Mouse (Mus musculus) liver, postnatal 0 days (tissue): ENCODE data around the gene Doxl2. TPM values are rescaled to one million over a fixed set of nuclear protein-coding genes. Genes with fewer than 3 reads are reported as not detected.

ENCODE experiments used
- ATAC-seq: fragments of 200-750 bp; cut with Nextera tagmentation; 2 replicates; pipeline ENCODE4 v1.8.0; 2017; ENCODE audit warnings: mild to moderate bottlenecking, moderate library complexity
- DNase-seq: peaks from one replicate; pipeline ENCODE4 v3.0.0-alpha.2; 2016
- H3K27ac ChIP-seq: fragments of 300-500 bp; sonication (generic); 2 replicates; pipeline ENCODE4 v1.5.1; 2014; ENCODE audit warnings: antibody characterized with exemption, moderate library complexity, mild to moderate bottlenecking, low read depth
- H3K27me3 ChIP-seq: fragments of 300-500 bp; sonication (generic); 2 replicates; pipeline ENCODE4 v1.6.1; 2014; ENCODE audit warnings: low read length, control low read depth, mixed read lengths; ENCODE audit not compliant: insufficient read depth
- H3K36me3 ChIP-seq: fragments of 300-500 bp; sonication (generic); replicated peaks from 2 replicates; pipeline ENCODE4 v1.6.1; 2014; ENCODE audit warnings: mild to moderate bottlenecking, control low read depth, low read length, moderate library complexity, mixed read lengths; ENCODE audit not compliant: insufficient read depth
- H3K4me1 ChIP-seq: fragments of 300-500 bp; sonication (generic); 2 replicates; pipeline ENCODE4 v1.6.1; 2014; ENCODE audit warnings: antibody characterized with exemption, mild to moderate bottlenecking, control low read depth; ENCODE audit not compliant: insufficient read depth
- H3K4me2 ChIP-seq: fragments of 300-500 bp; sonication (generic); 2 replicates; pipeline ENCODE4 v1.6.1; 2014; ENCODE audit warnings: low read depth, mild to moderate bottlenecking, low read length, moderate library complexity, mixed read lengths
- H3K4me3 ChIP-seq: fragments of 300-500 bp; sonication (generic); 2 replicates; pipeline ENCODE4 v1.5.1; 2014; ENCODE audit warnings: low read depth, low read length
- H3K9ac ChIP-seq: fragments of 300-500 bp; sonication (generic); replicated peaks from 2 replicates; pipeline ENCODE4 v1.6.1; 2014; ENCODE audit warnings: mild to moderate bottlenecking, moderate library complexity
- H3K9me3 ChIP-seq: fragments of 300-500 bp; sonication (generic); 2 replicates; pipeline ENCODE4 v1.6.1; 2016; ENCODE audit warnings: mild to moderate bottlenecking, control low read depth, low read length, mixed read lengths
- CTCF ChIP-seq: sonication (generic); IDR thresholded peaks from 2 replicates; pipeline ENCODE4 v1.5.1; 2016; ENCODE audit warnings: antibody characterized with exemption, low read depth
- EP300 ChIP-seq: IDR thresholded peaks from 2 replicates; pipeline ENCODE4 v1.6.1; 2016; ENCODE audit warnings: antibody characterized with exemption, low read depth, mild to moderate bottlenecking
- WGBS: fragments of 180-500 bp; shearing (Covaris S2); extraction: QIAGEN DNeasy Blood & Tissue Kit; methylation state at CpG from one replicate; pipeline ENCODE4 v1.1.7; 2014; ENCODE audit not compliant: insufficient replicate concordance; 5-methylcytosine and 5-hydroxymethylcytosine counted together
- polyA plus RNA-seq: library from polyadenylated mRNA; unstranded; fragments of >200 nt; fragmentation: Nextera tagmentation; extraction: Ambion mirVana; gene quantifications from 2 replicates; pipeline ENCODE4 v1.2.1, GENCODE M21; 2015

Doxl2 gene
- polyA plus RNA-seq, 1 experiment from 2014 or later, result not detected

DNA sequence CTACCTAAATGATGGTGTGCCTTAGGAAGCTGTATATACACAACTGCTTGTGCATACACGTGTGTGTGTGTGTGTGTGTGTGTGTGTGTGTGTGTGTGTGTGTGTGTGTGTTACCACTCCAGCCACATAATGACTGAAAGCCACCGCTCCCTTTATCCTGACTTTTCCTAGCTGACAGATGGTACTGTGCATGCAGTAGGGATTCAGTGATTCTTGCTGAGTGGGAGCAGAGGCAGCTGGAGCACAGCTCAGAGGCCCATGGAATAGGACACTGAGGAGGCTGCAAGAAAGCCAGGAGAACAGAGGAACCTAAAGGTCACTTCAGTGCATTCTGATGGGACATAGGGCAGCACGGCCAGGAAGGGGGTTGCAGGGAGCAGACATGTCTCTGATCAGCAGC, 7.5 kb downstream of the Doxl2 start:
- no peak overlapping the region for H3K9ac ChIP-seq
- no peak overlapping the region for H3K4me3 ChIP-seq
- TF ChIP-seq EP300, result no peak
- TF ChIP-seq CTCF, result no peak
- ATAC-seq (no peak), DNase-seq (no peak)
- no peak overlapping the region for H3K27ac ChIP-seq
- H3K9me3 ChIP-seq, result no peaks in the 10 kb centered on the region
- no peaks in the 10 kb centered on the region for H3K27me3 ChIP-seq
- H3K4me2 ChIP-seq, result no peak overlapping the region
- H3K36me3 ChIP-seq, result no peaks in the 10 kb centered on the region
- 58% methylated on average over 3 of the region's 3 CpGs for WGBS
- no peaks in the 10 kb centered on the region for H3K4me1 ChIP-seq

DNA sequence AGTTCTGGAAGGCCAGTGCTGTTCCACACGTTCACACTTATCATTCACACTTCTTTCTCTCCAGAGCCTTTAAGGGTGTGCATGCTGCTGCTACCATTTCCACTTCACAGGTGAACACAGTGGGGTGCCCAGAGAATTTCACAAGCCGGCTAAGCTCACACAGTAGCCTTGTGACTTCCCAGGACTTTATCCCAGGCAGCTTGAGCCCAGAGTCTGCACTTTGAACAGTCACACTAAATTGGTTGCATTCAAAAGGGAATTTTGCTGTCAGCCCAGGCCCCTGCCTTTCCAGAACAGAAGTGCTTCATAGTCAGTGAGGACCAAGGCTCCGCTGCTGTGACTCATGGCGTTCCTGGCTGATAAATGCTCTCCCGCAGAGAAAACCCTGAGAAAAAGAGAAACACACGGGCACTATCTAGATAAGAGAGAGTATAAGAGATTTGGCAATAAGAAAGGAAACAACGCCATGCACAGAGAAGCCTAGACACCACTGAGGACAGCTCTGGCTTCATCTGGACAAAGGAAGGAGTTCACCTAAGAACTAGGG, 11.8 kb downstream of the Doxl2 start, which contains the start of gene Svs1:
TSS of gene Svs1 (plus strand) at position 418 of the 547 bp plus-strand sequence.
- Histone ChIP-seq H3K9me3 (no peaks in the 10 kb centered on the region), H3K27me3 (no peaks in the 10 kb centered on the region), H3K9ac (no peak within 1 kb of the TSS), H3K4me2 (no peak within 1 kb of the TSS), H3K4me3 (no peak within 1 kb of the TSS), H3K4me1 (no peaks in the 10 kb centered on the region), H3K36me3 (no peaks in the 10 kb centered on the region), H3K27ac (no peak within 1 kb of the TSS)
- no peak for ATAC-seq
- TF ChIP-seq EP300, result no peak
- no peak for TF ChIP-seq CTCF
- WGBS, result 49% methylated on average over 7 of the region's 7 CpGs
- DNase-seq, result no peak

DNA sequence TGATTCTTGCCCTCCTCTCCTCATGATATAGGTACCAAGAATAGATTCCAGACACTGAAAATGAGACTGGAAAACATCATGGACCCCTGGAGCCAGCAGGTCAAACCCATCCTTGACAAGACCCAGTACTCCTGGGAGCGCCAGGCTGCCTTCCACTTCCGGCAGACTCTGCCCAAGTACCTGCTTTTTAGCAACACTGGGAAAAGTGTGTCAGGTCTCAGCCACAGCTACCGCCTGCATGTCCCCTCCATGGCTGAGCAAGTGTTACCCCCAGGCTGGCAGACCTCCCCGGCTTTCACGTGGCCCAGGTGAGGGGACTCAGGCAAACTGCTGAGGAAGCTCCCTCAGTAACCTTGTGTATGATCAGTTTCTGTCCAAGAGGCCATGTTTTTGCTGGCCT, 15.2 kb downstream of the Doxl2 start:
- TF ChIP-seq EP300 (no peak), CTCF (no peak)
- no peak overlapping the region for H3K4me2 ChIP-seq
- no peak overlapping the region for H3K27ac ChIP-seq
- H3K9me3 ChIP-seq, result no peaks in the 10 kb centered on the region
- 76% methylated on average over 5 of the region's 5 CpGs for WGBS
- no peak for ATAC-seq
- H3K9ac ChIP-seq, result no peak overlapping the region
- DNase-seq, result no peak
- no peak overlapping the region for H3K4me3 ChIP-seq
- H3K4me1 ChIP-seq, result no peaks in the 10 kb centered on the region
- H3K36me3 ChIP-seq, result no peaks in the 10 kb centered on the region
- H3K27me3 ChIP-seq, result no peaks in the 10 kb centered on the region

DNA sequence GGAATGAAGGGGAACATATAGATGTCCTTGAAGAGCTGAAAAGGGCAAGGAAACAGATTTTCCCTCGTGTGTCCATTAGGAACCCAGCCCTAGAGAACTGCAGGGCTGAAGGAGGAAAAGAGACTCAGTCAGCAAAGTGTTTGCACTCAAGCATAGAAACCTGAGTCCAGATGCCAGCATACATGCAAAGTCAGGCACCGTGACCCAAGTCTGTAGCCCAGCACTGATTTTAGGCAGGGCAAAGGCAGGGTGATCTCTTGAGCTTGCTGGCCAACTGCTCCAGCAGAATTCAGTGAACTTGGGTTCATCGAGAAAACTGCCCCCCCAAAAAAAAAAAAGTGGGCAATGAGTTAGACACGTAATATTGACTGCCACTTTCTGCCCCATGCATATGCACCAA, 17.2 kb downstream of the Doxl2 start:
- no peaks in the 10 kb centered on the region for H3K9me3 ChIP-seq
- H3K4me3 ChIP-seq, result no peak overlapping the region
- no peak for TF ChIP-seq CTCF
- TF ChIP-seq EP300, result no peak
- no peaks in the 10 kb centered on the region for H3K36me3 ChIP-seq
- ATAC-seq (no peak), DNase-seq (no peak)
- H3K4me1 ChIP-seq, result no peaks in the 10 kb centered on the region
- H3K27me3 ChIP-seq, result no peaks in the 10 kb centered on the region
- 59% methylated on average over 4 of the region's 4 CpGs for WGBS
- no peak overlapping the region for H3K27ac ChIP-seq
- no peak overlapping the region for H3K9ac ChIP-seq
- H3K4me2 ChIP-seq, result no peak overlapping the region

DNA sequence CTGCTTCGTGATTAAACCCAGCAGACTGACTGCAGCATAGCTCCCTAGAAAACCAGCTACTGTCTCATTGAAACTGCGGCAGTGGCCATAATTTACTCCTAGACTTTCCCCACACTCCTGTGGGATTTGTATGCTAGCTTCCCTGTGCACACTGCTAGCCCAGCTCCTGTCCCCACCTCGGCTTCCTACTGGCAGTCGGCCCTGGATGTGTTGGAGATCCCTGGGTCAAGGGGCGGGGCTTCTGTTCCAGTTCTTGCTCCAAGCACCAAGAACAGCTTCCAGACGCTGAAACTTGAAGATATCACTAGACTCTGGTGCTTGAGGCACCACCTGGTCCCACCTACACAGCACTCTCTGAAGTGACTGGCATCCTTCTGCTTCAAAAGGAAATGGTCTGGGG, 23.4 kb downstream of the Doxl2 start:
- TF ChIP-seq CTCF, result no peak
- no peak for TF ChIP-seq EP300
- H3K9ac ChIP-seq, result no peak overlapping the region
- no peak overlapping the region for H3K4me2 ChIP-seq
- H3K4me1 ChIP-seq, result no peaks in the 10 kb centered on the region
- no peak for DNase-seq
- WGBS, result 60% methylated on average over 6 of the region's 6 CpGs
- no peak overlapping the region for H3K27ac ChIP-seq
- H3K27me3 ChIP-seq, result no peaks in the 10 kb centered on the region
- H3K9me3 ChIP-seq, result no peaks in the 10 kb centered on the region
- no peak overlapping the region for H3K4me3 ChIP-seq
- ATAC-seq, result no peak
- H3K36me3 ChIP-seq, result no peaks in the 10 kb centered on the region

DNA sequence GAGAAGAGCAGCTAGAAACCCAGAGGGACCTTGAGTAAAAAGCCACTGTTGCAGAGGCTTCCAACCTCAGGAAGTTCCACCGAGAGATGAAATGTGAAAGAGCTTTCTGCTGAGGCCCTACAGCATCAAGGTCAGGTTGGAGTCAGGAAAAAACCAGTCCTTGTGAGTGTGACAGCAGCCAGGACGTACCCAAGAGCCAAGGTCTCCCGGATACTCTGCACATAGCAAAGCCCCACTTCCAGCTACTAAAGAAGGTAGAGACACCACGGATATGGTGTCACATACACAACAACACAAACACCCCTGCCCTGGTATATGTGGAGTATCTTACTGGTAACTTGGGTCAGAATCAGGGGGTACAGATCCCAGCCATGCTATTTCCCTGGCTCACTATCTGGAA, 24.0 kb downstream of the Doxl2 start:
- H3K4me3 ChIP-seq, result no peak overlapping the region
- TF ChIP-seq CTCF (no peak), EP300 (no peak)
- DNase-seq (no peak), ATAC-seq (no peak)
- no peaks in the 10 kb centered on the region for H3K36me3 ChIP-seq
- no peak overlapping the region for H3K9ac ChIP-seq
- no peak overlapping the region for H3K27ac ChIP-seq
- no peaks in the 10 kb centered on the region for H3K4me1 ChIP-seq
- no peaks in the 10 kb centered on the region for H3K27me3 ChIP-seq
- H3K4me2 ChIP-seq, result no peak overlapping the region
- no peaks in the 10 kb centered on the region for H3K9me3 ChIP-seq
- 77% methylated on average over 4 of the region's 4 CpGs for WGBS

DNA sequence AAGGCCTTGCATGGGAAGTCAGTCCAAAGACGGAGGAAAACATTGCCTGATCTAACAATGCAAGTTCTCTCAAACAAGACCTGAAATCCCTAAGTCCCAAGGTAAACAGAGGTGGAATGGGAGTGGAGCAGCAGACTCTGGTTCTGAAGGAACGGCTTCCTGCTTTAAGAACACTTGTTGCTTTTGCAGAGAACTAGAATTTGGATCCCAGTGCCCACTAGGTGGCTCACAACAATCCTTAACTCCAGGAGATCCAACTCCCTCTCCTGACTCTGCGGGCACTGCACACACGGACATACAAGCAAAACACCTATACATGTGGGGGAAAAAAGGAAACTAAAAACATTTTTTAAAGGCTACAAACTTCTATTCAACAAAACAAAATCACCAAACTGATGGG, 28.6 kb downstream of the Doxl2 start:
- H3K4me3 ChIP-seq, result no peak overlapping the region
- H3K4me2 ChIP-seq, result no peak overlapping the region
- TF ChIP-seq EP300 (no peak), CTCF (peak; percentile 19; the same call in 1 of the 2 replicates)
- no peak overlapping the region for H3K9ac ChIP-seq
- no peaks in the 10 kb centered on the region for H3K9me3 ChIP-seq
- DNase-seq (no peak), ATAC-seq (no peak)
- no peaks in the 10 kb centered on the region for H3K36me3 ChIP-seq
- 0 out of 2 replicates have a peak, but pooled peaks cover 3% of the 10 kb centered on the region for H3K4me1 ChIP-seq
- WGBS, result 52% methylated on average over 4 of the region's 4 CpGs
- H3K27ac ChIP-seq, result no peak overlapping the region
- H3K27me3 ChIP-seq, result no peaks in the 10 kb centered on the region
